Mouse (Mus musculus): ENCODE measurements around the gene Tdrd9.

Tdrd9 gene

GRCm38 (mm10) chr12:111966683-111967173, 4.6 kb upstream of the Tdrd9 start, which contains the start of gene Atp5mpl:
Atp5mpl (minus strand) TSS chr12:111966977.
- DNase-seq: peak; percentile 96

GRCm38 (mm10) chr12:111970085-111970484, 1.3 kb upstream of the Tdrd9 start:
- DNase-seq: no peak

- DNase-seq: no peak
Measured at GRCm38 (mm10) chr12:111972504-111972903, 1.1 kb downstream of the Tdrd9 start.

- DNase-seq: no peak
Measured at GRCm38 (mm10) chr12:111974578-111974977, 3.2 kb downstream of the Tdrd9 start.

- DNase-seq: no peak
Measured at GRCm38 (mm10) chr12:111977138-111977537, 5.8 kb downstream of the Tdrd9 start.

GRCm38 (mm10) chr12:111978274-111978673, 6.9 kb downstream of the Tdrd9 start:
- DNase-seq: no peak

GRCm38 (mm10) chr12:111980887-111981367, 9.6 kb downstream of the Tdrd9 start, which contains the start of gene Rd3l:
Rd3l (minus strand) TSS chr12:111981317.
- DNase-seq: no peak

- no peak for DNase-seq
Measured at GRCm38 (mm10) chr12:111981831-111982230, 10.5 kb downstream of the Tdrd9 start.

GRCm38 (mm10) chr12:111983165-111983564, 11.8 kb downstream of the Tdrd9 start:
- DNase-seq: no peak

GRCm38 (mm10) chr12:111986756-111987155, 15.4 kb downstream of the Tdrd9 start:
- DNase-seq: no peak

GRCm38 (mm10) chr12:111992626-111993025, 21.3 kb downstream of the Tdrd9 start:
- no peak for DNase-seq

GRCm38 (mm10) chr12:111995161-111995560, 23.8 kb downstream of the Tdrd9 start:
- no peak for DNase-seq

GRCm38 (mm10) chr12:111999735-112000134, 28.4 kb downstream of the Tdrd9 start:
- DNase-seq: no peak

- peak; percentile 74 for DNase-seq
Measured at GRCm38 (mm10) chr12:112001223-112001622, 29.9 kb downstream of the Tdrd9 start.

- DNase-seq: no peak
Measured at GRCm38 (mm10) chr12:112012511-112013270, 41.3 kb downstream of the Tdrd9 start.

- DNase-seq: no peak
Measured at GRCm38 (mm10) chr12:112013271-112013801, 42.0 kb downstream of the Tdrd9 start.

- no peak for DNase-seq
Measured at GRCm38 (mm10) chr12:112016346-112016745, 45.0 kb downstream of the Tdrd9 start.

GRCm38 (mm10) chr12:112023306-112023705, 51.9 kb downstream of the Tdrd9 start:
- no peak for DNase-seq

- no peak for DNase-seq
Measured at GRCm38 (mm10) chr12:112024581-112025310, 53.4 kb downstream of the Tdrd9 start.

- DNase-seq: no peak
Measured at GRCm38 (mm10) chr12:112025457-112025856, 54.1 kb downstream of the Tdrd9 start.

GRCm38 (mm10) chr12:112025907-112026645, 54.7 kb downstream of the Tdrd9 start:
- DNase-seq: no peak

- no peak for DNase-seq
Measured at GRCm38 (mm10) chr12:112027408-112027807, 56.0 kb downstream of the Tdrd9 start.
